Mouse (Mus musculus) ES-Bruce4 (cell line): ENCODE results near the gene Gosr2. TPM values are rescaled to one million over a fixed set of nuclear protein-coding genes. Genes with fewer than 3 reads are reported as not detected.
"Not testable (repeated sequence)": the region's sequence is repeated elsewhere in the genome, so short reads cannot be mapped to it uniquely, and the experiment has no call there.

Experiments
- H3K27ac ChIP-seq: 2 replicates; pipeline ENCODE4 v1.5.1; 2012; ENCODE audit warnings: low read length, inconsistent platforms; ENCODE audit not compliant: insufficient read depth
- H3K27me3 ChIP-seq: 2 replicates; pipeline ENCODE4 v1.6.1; 2012; ENCODE audit warnings: mild to moderate bottlenecking, low read length, inconsistent platforms; ENCODE audit not compliant: control insufficient read depth, poor library complexity, insufficient read depth, severe bottlenecking
- H3K36me3 ChIP-seq: 2 replicates; pipeline ENCODE4 v1.6.1; 2012; ENCODE audit warnings: inconsistent platforms, mild to moderate bottlenecking, low read length, moderate library complexity; ENCODE audit not compliant: control insufficient read depth, poor library complexity, insufficient read depth, severe bottlenecking
- H3K4me1 ChIP-seq: one replicate; pipeline ENCODE4 v1.8.1; 2011; ENCODE audit warnings: low read length; ENCODE audit not compliant: control insufficient read depth, insufficient read depth
- H3K4me3 ChIP-seq: 2 replicates; pipeline ENCODE4 v1.5.1; 2011; ENCODE audit warnings: low read depth, mild to moderate bottlenecking, low read length
- H3K9ac ChIP-seq: 2 replicates; pipeline ENCODE4 v1.6.1; 2012; ENCODE audit warnings: low read depth, mild to moderate bottlenecking, inconsistent platforms; ENCODE audit not compliant: poor library complexity, severe bottlenecking
- H3K9me3 ChIP-seq: replicated peaks from 2 replicates; pipeline ENCODE4 v1.6.1; 2012; ENCODE audit warnings: mild to moderate bottlenecking, low read length, inconsistent platforms; ENCODE audit not compliant: control insufficient read depth, poor library complexity, insufficient read depth, severe bottlenecking
- CTCF ChIP-seq: IDR thresholded peaks from one replicate; pipeline ENCODE4 v1.8.1; 2011; ENCODE audit warnings: low read depth, low read length
- EP300 ChIP-seq: IDR thresholded peaks from 2 replicates; pipeline ENCODE4 v1.6.1; 2011; ENCODE audit warnings: low read depth, low read length; ENCODE audit not compliant: insufficient read depth
- POLR2A ChIP-seq: IDR thresholded peaks from one replicate; pipeline ENCODE4 v1.8.1; 2011; ENCODE audit warnings: low read length; ENCODE audit not compliant: insufficient read depth
- polyA plus RNA-seq: library from polyadenylated mRNA; stranded (reverse); fragments of >200 nt; gene quantifications from 2 replicates; pipeline ENCODE4 v1.2.4, GENCODE M21; 2011; ENCODE audit warnings: low read depth; ENCODE audit not compliant: missing spikeins, insufficient read depth, insufficient read length

Gene Gosr2
- polyA plus RNA-seq, 1 experiment = 38.5 TPM

DNA sequence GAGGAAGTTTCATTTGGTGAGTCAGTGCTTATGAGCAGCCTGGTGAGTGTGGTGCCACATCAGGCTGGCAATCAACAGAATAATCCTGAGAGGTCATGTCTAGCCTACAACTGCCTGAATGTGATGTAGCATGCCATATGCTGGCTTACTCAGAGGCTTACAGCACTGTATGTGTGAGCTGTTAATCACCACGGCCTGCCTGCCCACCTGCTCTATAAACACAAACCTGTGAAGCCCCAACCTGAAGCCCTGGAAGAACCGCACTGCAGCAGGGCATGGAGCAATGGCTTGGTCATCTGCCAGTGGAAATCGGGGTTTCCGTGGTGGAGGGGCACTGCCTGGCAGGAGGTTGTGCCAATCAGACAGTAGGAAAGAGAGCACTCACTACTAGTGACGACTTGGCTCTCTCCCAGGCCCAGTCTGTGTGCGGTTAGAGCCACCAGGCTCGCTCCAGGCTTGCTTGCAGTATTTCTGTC, 12.4 kb downstream of the Gosr2 start:
- Histone ChIP-seq H3K27ac (no peak overlapping the region), H3K9me3 (no peaks in the 10 kb centered on the region), H3K27me3 (no peaks in the 10 kb centered on the region), H3K4me1 (no peaks in the 10 kb centered on the region), H3K4me3 (no peak overlapping the region), H3K36me3 (peaks cover 12% of the 10 kb centered on the region), H3K9ac (no peak overlapping the region)
- no peak for TF ChIP-seq POLR2A

DNA sequence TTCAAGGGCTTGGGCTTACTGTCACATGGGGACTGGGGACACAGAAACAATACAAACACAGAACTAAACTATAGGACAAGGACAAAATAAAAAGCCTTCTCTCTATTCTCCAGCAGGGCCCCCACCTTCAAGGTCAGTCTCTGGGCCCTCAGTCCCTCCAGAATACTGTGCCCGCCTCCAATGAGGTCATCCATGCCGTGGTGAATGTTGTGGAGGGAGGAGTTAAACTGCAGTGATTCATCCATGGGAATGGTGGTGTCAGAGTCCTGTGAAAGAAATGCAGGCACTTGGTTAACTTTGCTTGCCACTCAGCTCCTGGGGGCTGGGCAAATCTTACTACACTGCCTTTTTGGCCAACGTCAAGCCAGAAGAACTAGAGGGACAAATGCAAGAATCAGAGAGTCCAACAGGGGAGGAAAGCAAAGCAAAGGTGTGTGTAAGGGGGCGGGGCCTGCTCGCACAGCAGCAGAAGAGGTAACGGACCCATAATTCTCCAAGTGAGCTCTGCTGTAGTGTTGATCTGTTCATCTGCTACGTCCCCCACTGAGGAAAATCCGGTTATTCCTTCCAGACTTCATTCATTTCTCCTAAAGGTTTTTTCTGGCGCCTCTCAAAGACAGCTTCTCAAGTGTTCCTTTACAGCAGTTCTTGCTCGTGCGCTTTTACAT, 13.9 kb downstream of the Gosr2 start:
- Histone ChIP-seq H3K27me3 (no peaks in the 10 kb centered on the region), H3K36me3 (peaks cover 16% of the 10 kb centered on the region), H3K9me3 (no peaks in the 10 kb centered on the region)

DNA sequence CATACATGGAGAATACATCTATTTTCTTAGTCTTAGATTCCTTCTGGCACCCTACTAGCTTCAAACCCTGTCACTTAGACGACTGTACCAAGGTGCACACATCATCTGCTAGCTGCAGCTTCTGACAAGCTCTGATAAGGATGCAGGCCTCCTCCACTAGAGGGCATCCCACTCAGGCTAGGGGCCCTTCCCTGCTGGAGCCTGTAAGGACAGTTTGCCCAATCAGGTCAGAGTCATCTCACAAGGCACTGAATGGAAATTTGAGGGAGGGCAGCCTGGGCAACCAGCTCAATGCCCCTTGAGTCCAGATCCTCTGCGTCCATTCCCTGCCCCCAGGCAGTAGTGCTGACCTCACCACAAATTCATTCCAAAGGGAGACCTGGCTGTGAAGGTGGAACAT, 20.7 kb downstream of the Gosr2 start:
- peak; percentile 69 for TF ChIP-seq CTCF
- not testable (repeated sequence) for H3K27ac ChIP-seq, H3K27me3 ChIP-seq, H3K9ac ChIP-seq, H3K4me3 ChIP-seq, H3K4me1 ChIP-seq, H3K9me3 ChIP-seq
- H3K36me3 ChIP-seq = peaks cover 11% of the 10 kb centered on the region

More for the DNA sequence above, 13.9 kb downstream of the Gosr2 start:
- Histone ChIP-seq H3K4me3 (no peak overlapping the region), H3K4me1 (no peaks in the 10 kb centered on the region), H3K27ac (no peak overlapping the region), H3K9ac (no peak overlapping the region)
- TF ChIP-seq CTCF = no peak
- TF ChIP-seq EP300 = no peak
- no peak for TF ChIP-seq POLR2A

DNA sequence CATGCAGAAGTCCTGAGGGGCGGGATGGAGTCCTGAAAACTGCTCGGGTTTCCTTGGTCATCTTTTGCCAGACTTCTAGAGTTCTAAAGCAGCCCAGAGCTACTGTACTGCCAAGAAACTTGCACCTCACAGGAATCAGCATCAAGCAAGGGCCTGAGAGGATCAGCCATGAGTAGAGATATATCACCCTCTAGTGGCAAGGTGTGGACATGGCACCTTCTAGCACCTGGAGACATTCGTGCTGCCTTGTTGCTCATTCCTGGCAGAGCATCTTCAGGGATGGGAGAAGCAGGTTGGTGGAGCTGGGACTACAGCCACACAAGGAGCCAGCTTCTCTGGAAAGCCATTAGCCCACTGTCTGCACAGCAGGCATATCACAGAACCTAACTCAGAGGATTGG, 22.1 kb downstream of the Gosr2 start:
- Histone ChIP-seq H3K9ac (no peak overlapping the region), H3K4me3 (no peak overlapping the region), H3K4me1 (no peaks in the 10 kb centered on the region), H3K27ac (no peak overlapping the region), H3K36me3 (peaks cover 11% of the 10 kb centered on the region), H3K27me3 (no peaks in the 10 kb centered on the region), H3K9me3 (no peaks in the 10 kb centered on the region)
- TF ChIP-seq POLR2A (no peak), CTCF (peak; percentile 80), EP300 (no peak)

DNA sequence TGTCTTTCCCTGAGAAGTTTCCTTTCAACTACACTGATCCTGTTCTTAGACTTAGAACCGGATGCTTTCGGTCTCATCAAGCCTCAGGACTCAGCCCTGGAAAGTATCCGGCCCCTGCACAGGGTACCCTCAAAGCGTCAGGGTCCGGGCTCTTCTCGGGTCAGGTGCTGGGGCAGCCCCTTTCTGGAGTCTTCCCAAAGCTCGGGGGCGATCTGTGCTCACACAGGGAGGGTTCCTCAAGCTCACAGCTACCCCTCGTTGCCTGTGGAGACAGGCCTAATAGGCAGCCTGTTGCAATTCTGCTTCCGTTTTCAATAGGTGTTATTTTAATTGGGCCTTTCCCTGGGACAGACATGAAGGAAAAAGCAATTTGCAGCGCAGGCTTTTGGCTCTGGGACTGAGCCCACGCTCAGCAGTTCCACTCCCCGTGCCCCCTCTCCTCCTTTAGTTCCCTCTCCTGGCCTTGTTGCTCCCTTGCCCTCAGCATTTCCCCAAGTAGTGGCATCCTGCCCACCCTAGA, 30.7 kb downstream of the Gosr2 start:
- no peaks in the 10 kb centered on the region for H3K4me1 ChIP-seq
- H3K4me3 ChIP-seq = no peak overlapping the region
- H3K9ac ChIP-seq = no peak overlapping the region
- no peaks in the 10 kb centered on the region for H3K27me3 ChIP-seq
- no peak overlapping the region for H3K27ac ChIP-seq
- TF ChIP-seq POLR2A (no peak), EP300 (no peak), CTCF (no peak)
- no peaks in the 10 kb centered on the region for H3K9me3 ChIP-seq
- no peaks in the 10 kb centered on the region for H3K36me3 ChIP-seq

DNA sequence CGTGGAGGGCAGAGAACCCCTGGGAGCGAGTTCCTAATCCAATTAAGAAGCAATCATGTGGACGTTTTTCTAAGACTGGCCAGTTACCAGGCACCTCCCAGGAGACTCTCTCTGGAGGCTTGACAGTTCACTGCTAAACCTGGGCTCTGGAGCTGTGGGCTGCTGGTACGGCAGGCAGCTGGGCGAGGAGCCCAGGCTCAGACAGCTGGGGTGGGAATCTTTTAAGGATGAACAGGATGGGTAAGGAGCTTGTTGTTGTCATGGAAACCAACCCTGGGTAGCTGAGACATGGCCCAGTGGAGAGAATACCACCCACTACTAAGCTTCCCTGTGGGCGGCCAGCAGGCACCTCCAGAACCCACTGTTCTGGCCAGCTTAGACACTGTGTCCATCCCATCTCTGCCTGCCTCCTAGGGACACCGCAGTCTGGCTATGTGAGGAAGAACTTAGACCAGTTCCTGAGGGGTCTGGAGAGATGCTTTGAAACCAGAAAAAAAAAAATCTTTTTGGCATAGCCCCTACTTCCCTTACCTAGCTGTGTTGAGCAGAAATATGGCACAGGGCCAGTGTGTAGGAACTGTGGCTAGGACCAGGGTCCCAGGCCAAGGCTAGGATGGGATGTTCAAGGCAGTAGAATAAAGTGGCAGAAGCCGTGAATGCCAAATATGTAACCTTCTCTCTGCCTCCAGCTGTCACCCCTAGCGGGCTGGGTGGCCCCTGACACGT, 31.4 kb downstream of the Gosr2 start:
- Histone ChIP-seq H3K27ac (no peak overlapping the region), H3K36me3 (no peaks in the 10 kb centered on the region), H3K9ac (no peak overlapping the region), H3K9me3 (no peaks in the 10 kb centered on the region), H3K4me1 (no peaks in the 10 kb centered on the region), H3K4me3 (no peak overlapping the region), H3K27me3 (no peaks in the 10 kb centered on the region)
- TF ChIP-seq EP300 = no peak
- TF ChIP-seq POLR2A = no peak
- TF ChIP-seq CTCF = no peak
